Mouse (Mus musculus) spleen, postnatal 14 days (tissue): ENCODE data around the gene Cxcl9.

Experiments
- DNase-seq, 2 experiments: peaks; one replicate each; pipeline ENCODE4 v3.0.0; 2021 to 2022; ENCODE audit warnings: low spot score in 2 of 2

Cxcl9 gene

DNA sequence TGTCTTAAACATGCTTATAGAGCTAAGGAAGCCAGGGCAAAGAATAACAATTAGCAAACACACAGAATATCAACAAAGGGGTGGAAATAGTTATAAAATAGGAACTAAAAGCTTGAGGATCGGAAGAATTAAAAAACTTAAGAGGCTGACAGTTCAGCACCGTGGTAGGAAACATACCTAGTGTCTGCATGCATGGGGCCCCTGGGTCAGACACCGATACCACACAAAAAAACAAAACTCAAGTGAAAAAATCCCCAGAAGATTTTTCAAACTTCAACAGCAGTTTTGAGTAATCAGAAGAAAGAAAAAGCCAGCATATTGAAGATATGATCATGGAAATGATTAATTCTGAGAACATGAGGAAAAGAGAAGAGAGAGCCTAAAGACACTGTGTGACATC is 8.9 kb upstream of the Cxcl9 start:
- DNase-seq: no peak

DNA sequence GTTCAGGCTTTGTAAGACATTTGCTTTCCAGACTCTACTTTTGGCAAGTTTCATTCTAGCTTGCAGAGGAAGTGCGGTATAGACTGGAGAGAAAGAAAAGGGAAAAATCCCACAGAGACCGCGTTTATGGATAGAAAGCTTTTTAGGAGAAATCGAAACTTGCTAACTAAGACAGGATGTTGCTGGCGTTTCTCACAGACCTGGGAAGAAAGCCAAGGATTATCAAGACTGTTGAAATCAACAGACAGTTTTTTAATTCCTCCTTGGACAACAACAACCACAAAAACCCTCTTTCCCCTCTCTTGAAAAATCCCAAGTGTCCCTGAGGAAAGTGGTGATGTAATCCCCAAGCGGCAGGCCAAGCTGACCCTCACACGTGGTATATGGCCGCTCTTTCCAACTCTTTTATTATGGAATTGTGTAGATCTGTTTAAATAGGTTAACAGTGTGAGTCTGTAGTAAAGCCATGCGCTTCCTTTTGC is 4.5 kb upstream of the Cxcl9 start:
- no peak for DNase-seq

GRCm38 (mm10) chr5:92331635-92332338 is 3.9 kb upstream of the Cxcl9 start, which contains the start of gene Art3:
Art3 (plus strand) TSS chr5:92331827.
- DNase-seq: no peak

GRCm38 (mm10) chr5:92331122-92331521 is 3.2 kb upstream of the Cxcl9 start:
- DNase-seq: no peak

- DNase-seq: no peak
Measured at GRCm38 (mm10) chr5:92327367-92327766, 512 bp downstream of the Cxcl9 start.

DNA sequence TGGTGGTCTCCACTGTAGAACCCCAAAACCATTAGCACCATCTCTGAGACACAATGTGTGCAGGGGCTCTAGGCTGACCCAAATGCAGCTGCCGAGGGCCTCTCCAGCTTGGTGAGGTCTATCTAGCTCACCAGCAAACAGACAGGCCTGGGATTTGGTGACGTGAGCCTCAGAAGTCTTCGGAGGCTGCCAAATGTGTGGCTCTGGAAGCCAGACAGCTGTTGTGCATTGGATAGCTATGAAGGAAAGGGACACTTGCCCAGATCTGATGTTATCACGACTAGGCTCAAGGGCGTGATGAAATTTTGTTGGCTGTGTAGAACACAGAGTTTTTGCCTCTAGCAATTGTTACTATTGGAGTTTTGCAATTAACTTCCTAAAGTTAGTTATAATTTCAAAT is 4.6 kb downstream of the Cxcl9 start:
- DNase-seq: no peak

- no peak for DNase-seq
Measured at GRCm38 (mm10) chr5:92322612-92323011, 5.3 kb downstream of the Cxcl9 start.

DNA sequence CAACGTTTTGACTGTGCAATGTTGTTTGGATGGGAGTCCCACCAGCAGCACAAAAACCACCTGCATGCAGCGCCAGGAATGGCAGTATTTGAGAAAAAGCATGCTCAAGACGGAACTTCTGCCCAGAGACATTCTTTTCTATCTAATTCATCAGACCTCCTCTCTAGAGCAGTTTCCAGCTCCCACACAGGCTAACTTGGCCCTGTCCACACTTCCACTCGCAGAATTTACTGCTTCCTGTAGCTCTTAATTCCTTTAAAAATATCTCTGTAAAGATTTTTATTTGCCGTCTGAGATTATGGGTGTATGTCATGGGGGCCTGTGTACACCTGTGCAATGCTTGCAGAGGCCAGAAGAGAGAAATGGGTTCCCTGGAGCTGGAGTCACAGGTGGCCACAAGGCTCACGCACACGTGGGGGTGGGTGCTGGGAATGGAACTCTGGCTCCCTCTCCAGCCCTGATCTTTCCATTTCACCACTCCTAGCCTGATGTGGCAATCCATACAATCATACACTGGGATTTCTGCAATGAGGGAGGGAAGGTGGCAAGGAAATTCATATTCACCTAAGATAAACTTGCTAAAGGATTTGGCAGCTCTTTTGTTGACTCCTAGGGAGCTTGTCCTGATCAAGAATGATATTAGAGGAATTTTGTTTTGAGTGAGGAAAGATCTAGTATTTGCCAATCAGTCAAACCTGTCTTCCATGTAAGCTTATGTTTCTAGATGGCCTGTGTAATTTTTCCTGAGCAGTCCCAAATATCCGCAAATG is 6.1 kb downstream of the Cxcl9 start:
- no peak for DNase-seq

DNA sequence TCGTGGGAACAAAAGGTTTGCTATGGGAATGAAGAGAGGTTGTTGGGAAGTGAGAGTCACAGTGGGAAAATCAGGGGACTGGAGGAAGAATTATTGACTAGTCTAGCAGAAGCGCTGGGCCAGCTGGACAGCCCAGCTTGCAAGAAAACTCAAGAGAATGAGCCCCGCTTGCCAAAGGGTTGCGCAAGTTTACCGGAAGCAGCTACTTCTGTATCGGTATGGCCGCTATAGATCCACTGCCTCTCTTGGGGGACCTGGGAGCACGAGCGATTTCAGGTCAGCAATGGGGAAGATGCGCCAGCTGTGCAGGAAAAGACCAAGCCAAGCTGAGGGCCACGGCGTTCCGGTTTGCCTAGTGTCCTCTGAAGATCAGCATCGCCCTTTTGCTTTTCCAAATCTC is 9.3 kb downstream of the Cxcl9 start:
- no peak for DNase-seq

GRCm38 (mm10) chr5:92318119-92318518 is 9.8 kb downstream of the Cxcl9 start:
- DNase-seq: no peak

GRCm38 (mm10) chr5:92313776-92314175 is 14.1 kb downstream of the Cxcl9 start:
- DNase-seq: no peak

- peak; percentile 65 to 82 for DNase-seq
Measured at GRCm38 (mm10) chr5:92312046-92312715, 15.7 kb downstream of the Cxcl9 start.

- DNase-seq: peak; percentile 71 to 84
Measured at GRCm38 (mm10) chr5:92309681-92310511, 18.0 kb downstream of the Cxcl9 start, which contains the start of gene Sdad1. Sdad1 (minus strand) TSS chr5:92310479.

GRCm38 (mm10) chr5:92304291-92304690 is 23.6 kb downstream of the Cxcl9 start:
- DNase-seq: no peak

GRCm38 (mm10) chr5:92302149-92302840 is 25.6 kb downstream of the Cxcl9 start:
- DNase-seq: no peak

GRCm38 (mm10) chr5:92294525-92294924 is 33.4 kb downstream of the Cxcl9 start:
- DNase-seq: no peak

DNA sequence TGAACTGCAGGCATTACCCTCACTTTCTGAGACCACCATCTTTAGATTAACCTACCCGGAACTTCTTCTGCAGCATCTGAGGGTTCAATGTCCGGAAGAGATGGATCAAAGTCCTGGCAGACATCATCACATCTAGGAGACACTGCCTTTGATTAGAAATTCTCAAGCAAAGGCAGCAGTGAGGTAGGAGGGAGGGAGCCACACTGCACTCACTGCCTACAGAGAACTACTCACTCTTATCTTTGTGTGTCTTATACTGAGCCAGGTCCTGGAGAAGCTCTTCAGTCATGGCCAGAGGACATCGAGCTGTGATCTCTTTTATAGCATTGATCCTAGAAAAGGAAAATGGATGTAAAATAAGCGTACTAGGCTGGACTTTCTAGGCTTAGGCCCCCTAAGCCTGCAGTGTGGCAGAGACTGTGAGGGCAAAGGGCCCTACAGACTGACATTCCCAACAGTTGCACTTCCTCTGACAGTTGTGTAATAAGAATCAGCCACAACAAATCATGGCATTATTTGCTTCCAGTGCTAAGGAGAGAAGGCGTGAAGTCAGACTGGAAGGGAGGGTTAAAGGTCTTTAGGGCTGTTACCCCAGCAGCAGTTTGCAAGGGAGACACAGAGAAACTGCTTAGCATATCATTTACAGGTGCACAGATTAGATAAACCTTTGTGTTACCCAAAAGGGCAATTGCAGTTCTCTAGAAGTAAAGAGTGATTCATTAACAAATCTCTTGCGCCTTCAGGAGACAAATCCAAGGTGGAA is 36.0 kb downstream of the Cxcl9 start:
- DNase-seq: no peak

- DNase-seq: no peak
Measured at GRCm38 (mm10) chr5:92287840-92288239, 40.0 kb downstream of the Cxcl9 start.

DNA sequence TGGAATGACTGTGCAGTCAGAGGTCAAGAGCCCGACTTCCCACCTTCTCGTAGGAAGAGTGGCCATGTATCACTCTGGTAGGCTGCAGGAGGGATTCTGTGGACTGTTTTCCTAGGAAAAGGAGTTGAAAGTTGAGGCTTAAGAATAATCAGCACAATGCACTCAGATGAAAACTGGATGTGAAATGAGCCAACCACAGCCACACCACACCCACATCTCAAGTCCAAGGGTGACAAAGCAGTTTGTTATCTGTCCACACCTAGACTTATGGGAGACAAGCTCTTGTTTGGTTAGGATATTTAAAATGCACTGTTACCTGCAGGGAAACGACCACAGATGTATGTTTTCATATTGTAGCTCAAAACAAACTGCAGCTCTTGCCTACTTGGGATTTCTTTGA is 44.8 kb downstream of the Cxcl9 start:
- DNase-seq: no peak

- no peak for DNase-seq
Measured at GRCm38 (mm10) chr5:92282571-92282970, 45.3 kb downstream of the Cxcl9 start.
